Mouse (Mus musculus) liver, adult 10 weeks (tissue): ENCODE measurements around the gene Gm7714. TPM values are rescaled to one million over a fixed set of nuclear protein-coding genes. Genes with fewer than 3 reads are reported as not detected.

Experiments
- polyA plus RNA-seq: library from polyadenylated mRNA; stranded (reverse); fragments of 350-450 nt; fragmentation: Illumina TruSeq; extraction: RNeasy Lipid Tissue Mini Kit (QIAGEN cat#74804); gene quantifications from one replicate; pipeline ENCODE4 v1.2.3, GENCODE M21; 2014; ENCODE audit warnings: low read depth, low replicate concordance

The Gm7714 gene
- not detected for polyA plus RNA-seq

DNA sequence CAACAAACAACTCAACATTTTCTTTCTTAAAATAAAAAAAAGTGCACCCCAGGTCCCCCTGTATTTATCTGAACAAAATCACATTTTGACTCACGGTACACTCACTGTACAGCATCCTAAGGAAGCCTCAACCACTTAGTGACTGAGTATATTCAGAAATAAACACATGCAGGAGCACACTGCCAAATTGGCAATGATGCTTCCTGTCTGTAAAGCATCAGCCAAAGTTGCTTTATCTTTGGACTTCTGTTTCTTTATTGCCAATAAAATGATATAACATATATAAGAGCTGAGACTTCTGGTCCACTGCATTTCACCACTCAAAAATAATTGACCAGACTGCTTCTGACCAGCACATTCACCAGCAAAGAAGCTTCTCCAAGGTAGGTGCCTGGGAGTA, at the start of gene Gm7714:
Gene Gm7714 (plus strand): TSS at position 301 of the 400 bp plus-strand sequence.

GRCm38 (mm10) chr5:88317012-88317411, 48.3 kb downstream of the Gm7714 start, which contains the start of gene Prol1:
Prol1 (plus strand) TSS chr5:88317312.

Other genes with a start within 250 kb of the Gm7714 start
- not detected for gene Smr2, start 182.4 kb upstream of the Gm7714 start, polyA plus RNA-seq
- not detected for gene Gm11116, start 157.4 kb upstream of the Gm7714 start, polyA plus RNA-seq
- gene Gm11115, start 114.8 kb upstream of the Gm7714 start, polyA plus RNA-seq: not detected
- not detected for gene Prol1, start 48.4 kb downstream of the Gm7714 start, polyA plus RNA-seq
- gene Amtn, start 107.2 kb downstream of the Gm7714 start, polyA plus RNA-seq: not detected
- gene Ambn, start 187.1 kb downstream of the Gm7714 start, polyA plus RNA-seq: not detected
- not detected for gene Enam, start 219.1 kb downstream of the Gm7714 start, polyA plus RNA-seq